Mouse (Mus musculus): ENCODE data around the gene Man2a1. TPM values are rescaled to one million over a fixed set of nuclear protein-coding genes. Genes with fewer than 3 reads are reported as not detected.

Man2a1 gene
- polyA plus RNA-seq, 1 experiment from 2014 or later = 3.6 TPM

- H3K9ac ChIP-seq = no peak overlapping the region
- no peaks in the 10 kb centered on the region for H3K36me3 ChIP-seq
- H3K4me2 ChIP-seq = no peak overlapping the region
- DNase-seq = no peak
- H3K4me1 ChIP-seq (replicated peaks) = no peaks in the 10 kb centered on the region
- no peaks in the 10 kb centered on the region for H3K9me3 ChIP-seq (replicated peaks)
- H3K27me3 ChIP-seq = no peaks in the 10 kb centered on the region
- WGBS (ENCODE audit: insufficient replicate concordance) = 55% methylated on average over 1 of the region's 1 CpGs
- H3K27ac ChIP-seq = no peak overlapping the region
- ATAC-seq (ENCODE audit: low read depth) = no peak
- no peak overlapping the region for H3K4me3 ChIP-seq (replicated peaks)
Measured at GRCm38 (mm10) chr17:64785961-64786360, 185.4 kb downstream of the Man2a1 start.

GRCm38 (mm10) chr17:64788301-64788700 lies 187.8 kb downstream of the Man2a1 start:
- Histone ChIP-seq H3K27ac (no peak overlapping the region), H3K4me2 (no peak overlapping the region), H3K9ac (no peak overlapping the region), H3K4me3 (replicated peaks) (no peak overlapping the region), H3K4me1 (replicated peaks) (no peaks in the 10 kb centered on the region), H3K9me3 (replicated peaks) (no peaks in the 10 kb centered on the region), H3K27me3 (no peaks in the 10 kb centered on the region), H3K36me3 (no peaks in the 10 kb centered on the region)
- ATAC-seq (ENCODE audit: low read depth) (no peak), DNase-seq (no peak)
- 78% methylated on average over 13 of the region's 13 CpGs for WGBS (ENCODE audit: insufficient replicate concordance)

DNA sequence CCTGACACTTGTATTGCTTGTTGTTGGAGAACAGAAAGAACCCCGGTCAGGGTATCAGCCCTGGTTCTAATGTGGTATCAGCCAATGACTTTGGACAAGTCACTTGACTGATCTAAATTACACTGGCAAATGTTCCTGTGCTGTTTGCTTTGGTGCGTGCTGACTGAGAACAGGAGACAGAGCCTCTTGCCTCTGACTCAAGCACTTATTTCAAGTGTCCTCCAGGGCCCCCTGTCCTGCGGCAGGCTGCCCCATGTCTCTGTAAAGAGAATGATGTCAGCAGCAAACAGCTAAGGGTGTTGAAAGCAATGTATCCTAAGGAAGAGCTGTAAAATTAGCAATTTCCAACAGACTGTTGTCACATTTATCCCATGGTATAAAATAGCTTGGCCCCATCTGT lies 188.6 kb downstream of the Man2a1 start:
- no peak overlapping the region for H3K9ac ChIP-seq
- DNase-seq (no peak), ATAC-seq (ENCODE audit: low read depth) (no peak)
- no peaks in the 10 kb centered on the region for H3K4me1 ChIP-seq (replicated peaks)
- H3K4me3 ChIP-seq (replicated peaks) = no peak overlapping the region
- no peaks in the 10 kb centered on the region for H3K36me3 ChIP-seq
- no peak overlapping the region for H3K4me2 ChIP-seq
- H3K9me3 ChIP-seq (replicated peaks) = no peaks in the 10 kb centered on the region
- H3K27me3 ChIP-seq = no peaks in the 10 kb centered on the region
- 59% methylated on average over 3 of the region's 3 CpGs for WGBS (ENCODE audit: insufficient replicate concordance)
- no peak overlapping the region for H3K27ac ChIP-seq

- DNase-seq (no peak), ATAC-seq (ENCODE audit: low read depth) (no peak)
- 66% methylated on average over 3 of the region's 3 CpGs for WGBS (ENCODE audit: insufficient replicate concordance)
- no peak overlapping the region for H3K4me2 ChIP-seq
- H3K36me3 ChIP-seq = no peaks in the 10 kb centered on the region
- no peak overlapping the region for H3K27ac ChIP-seq
- no peak overlapping the region for H3K4me3 ChIP-seq (replicated peaks)
- no peaks in the 10 kb centered on the region for H3K9me3 ChIP-seq (replicated peaks)
- H3K27me3 ChIP-seq = no peaks in the 10 kb centered on the region
- no peaks in the 10 kb centered on the region for H3K4me1 ChIP-seq (replicated peaks)
- no peak overlapping the region for H3K9ac ChIP-seq
Measured at GRCm38 (mm10) chr17:64792076-64792475, 191.5 kb downstream of the Man2a1 start.

DNA sequence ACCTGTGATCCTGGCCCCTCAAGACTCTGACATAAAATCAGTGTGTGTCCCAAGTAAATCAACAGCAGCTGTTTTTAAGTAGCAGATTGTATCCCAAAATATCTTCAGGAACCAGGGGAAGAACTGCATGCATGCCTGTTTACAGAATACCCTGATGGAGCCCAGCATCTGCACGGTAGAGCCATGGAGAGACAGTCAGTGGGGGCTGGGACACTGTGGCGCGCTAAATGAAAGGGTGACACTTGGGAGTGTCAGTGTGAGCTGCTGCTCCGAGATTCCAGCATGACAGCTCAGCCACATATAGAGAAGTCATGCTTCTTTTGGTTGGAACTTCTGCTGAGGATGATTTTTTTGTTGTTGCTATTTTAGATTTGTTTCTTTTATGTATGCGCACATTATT lies 192.1 kb downstream of the Man2a1 start:
- H3K9ac ChIP-seq = no peak overlapping the region
- H3K4me1 ChIP-seq (replicated peaks) = no peaks in the 10 kb centered on the region
- H3K27me3 ChIP-seq = no peaks in the 10 kb centered on the region
- no peaks in the 10 kb centered on the region for H3K9me3 ChIP-seq (replicated peaks)
- ATAC-seq (ENCODE audit: low read depth) = no peak
- H3K4me3 ChIP-seq (replicated peaks) = no peak overlapping the region
- no peak overlapping the region for H3K27ac ChIP-seq
- H3K4me2 ChIP-seq = no peak overlapping the region
- no peaks in the 10 kb centered on the region for H3K36me3 ChIP-seq
- no peak for DNase-seq
- WGBS (ENCODE audit: insufficient replicate concordance) = 67% methylated on average over 5 of the region's 5 CpGs

- Histone ChIP-seq H3K36me3 (no peaks in the 10 kb centered on the region), H3K4me1 (replicated peaks) (no peaks in the 10 kb centered on the region), H3K27me3 (no peaks in the 10 kb centered on the region), H3K9me3 (replicated peaks) (no peaks in the 10 kb centered on the region), H3K9ac (no peak overlapping the region), H3K27ac (no peak overlapping the region), H3K4me3 (replicated peaks) (no peak overlapping the region), H3K4me2 (no peak overlapping the region)
- WGBS (ENCODE audit: insufficient replicate concordance) = 55% methylated on average over 11 of the region's 11 CpGs
- DNase-seq = no peak
- ATAC-seq (ENCODE audit: low read depth) = no peak
Measured at GRCm38 (mm10) chr17:64802168-64802955, 201.8 kb downstream of the Man2a1 start.

DNA sequence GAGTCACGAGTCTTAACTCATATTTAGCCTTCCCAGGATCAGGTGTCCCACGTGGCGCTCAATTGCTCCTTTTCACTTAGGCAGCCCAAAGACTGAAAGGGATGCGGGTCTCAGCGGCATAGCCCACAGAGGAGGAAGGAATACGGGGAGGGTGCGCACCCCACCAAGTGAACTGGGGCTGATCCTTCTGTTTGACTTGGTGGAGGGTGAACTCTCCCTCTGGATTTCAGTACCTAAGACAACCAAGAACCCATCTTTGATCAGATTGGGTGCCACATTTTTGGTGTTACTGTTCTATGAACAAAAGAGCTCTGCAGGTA lies 202.4 kb downstream of the Man2a1 start:
- Histone ChIP-seq H3K27me3 (no peaks in the 10 kb centered on the region), H3K27ac (no peak overlapping the region), H3K9ac (no peak overlapping the region), H3K36me3 (no peaks in the 10 kb centered on the region), H3K4me3 (replicated peaks) (no peak overlapping the region), H3K9me3 (replicated peaks) (no peaks in the 10 kb centered on the region), H3K4me1 (replicated peaks) (no peaks in the 10 kb centered on the region), H3K4me2 (no peak overlapping the region)
- no peak for ATAC-seq (ENCODE audit: low read depth)
- whole genome bisulfite sequencing (ENCODE audit: insufficient replicate concordance) = 61% methylated on average over 7 of the region's 7 CpGs
- no peak for DNase-seq

Other genes with a start within 250 kb of the Man2a1 start
- not detected in 2 replicates for gene 4930583I09Rik, start 235.3 kb downstream of the Man2a1 start, polyA plus RNA-seq (2015; fragmentation: Nextera tagmentation; extraction: Ambion mirVana)

Data from liver, embryonic 13.5 days (tissue).